ENCODE assay signal across 10 mouse cellular contexts in genomic region chr2:117216152-117216551, GRCm38 (mm10). TPM values are rescaled to one million over a fixed set of nuclear protein-coding genes. Genes with fewer than 3 reads are reported as not detected.
DNase-seq lines count a peak whose midpoint lies in the region; ATAC-seq and TF ChIP-seq lines count a peak whose summit lies in the region.
"Had no signal": no experiment of that assay in that cellular context is flagged by ENCODE, and none has a peak within 500 bp of the region (broad histone marks: within the 10 kb centered on the region; RNA-seq: fewer than 3 reads in every experiment).

No protein-coding gene starts in this region.

- no peaks in the 10 kb centered on the region for H3K36me3 ChIP-seq in liver, embryonic 14.5 days (replicated peaks; ENCODE audit: control insufficient read depth, insufficient read depth, low read depth)
- H3K36me3 ChIP-seq in splenic B cell, adult 2 months (ENCODE audit: control insufficient read depth, insufficient read depth, low read length, poor library complexity, severe bottlenecking), result no peaks in the 10 kb centered on the region
- H3K36me3 ChIP-seq: lung, embryonic 15.5 days had no signal

- no peak for DNase-seq in cerebellum, adult 2 months
- no peak for DNase-seq in cerebellum, postnatal 36 days
- no peak for DNase-seq in liver, embryonic 14.5 days (ENCODE audit: low read depth in 3 of 3, low spot score in 3 of 3)
- DNase-seq in liver (no peak), Patski (ENCODE audit: low read depth, low spot score) (no peak)
- peak; percentile 23 for DNase-seq in splenic B cell, adult 2 months (ENCODE audit: low read depth, low spot score)
- no peak for DNase-seq in heart, adult 9 months (ENCODE audit: low spot score in 2 of 2)
- DNase-seq in lung, adult 2 months, result no peak

- ATAC-seq in liver, embryonic 14.5 days (ENCODE audit: insufficient read depth), result no peak
- ATAC-seq in Patski, result no peak
- ATAC-seq: midbrain, embryonic 16.5 days had no signal

- H3K9ac ChIP-seq in liver, embryonic 14.5 days (replicated peaks), result no peak overlapping the region
- H3K9ac ChIP-seq: lung, embryonic 15.5 days had no signal

- H3K4me2 ChIP-seq in liver, embryonic 14.5 days (ENCODE audit: low read depth), result no peak overlapping the region
- H3K4me2 ChIP-seq: lung, embryonic 15.5 days had no signal

- CTCF ChIA-PET in Patski (lab: Charles Lee), result interaction anchor here (3.7 kb wide), 1 partner anchor 14 kb away, joined by 14 read pairs; no protein-coding TSS in a partner anchor

- 0 out of 2 replicates have a peak, but pooled peaks cover 3% of the 10 kb centered on the region for H3K4me1 ChIP-seq in cerebellum, adult 2 months (ENCODE audit: control insufficient read depth, insufficient read depth, low read length)
- no peaks in the 10 kb centered on the region for H3K4me1 ChIP-seq in liver, embryonic 14.5 days (replicated peaks; ENCODE audit: control insufficient read depth in 2 of 2, insufficient read depth in 2 of 2, low read length in 1 of 2)
- H3K4me1 ChIP-seq in lung, adult 2 months (ENCODE audit: control insufficient read depth, insufficient read depth, low read length), result no peaks in the 10 kb centered on the region
- H3K4me1 ChIP-seq: lung, embryonic 15.5 days had no signal

- H3K27ac ChIP-seq in cerebellum, adult 2 months (ENCODE audit: insufficient read depth, low read length), result no peak overlapping the region
- H3K27ac ChIP-seq in liver, embryonic 14.5 days, result no peak overlapping the region
- H3K27ac ChIP-seq: lung, embryonic 15.5 days had no signal

- H3K27me3 ChIP-seq in cerebellum, adult 2 months (ENCODE audit: control insufficient read depth, insufficient read depth, low read length), result no peaks in the 10 kb centered on the region
- H3K27me3 ChIP-seq in liver, embryonic 14.5 days (ENCODE audit: control insufficient read depth, insufficient read depth, low read length), result no peaks in the 10 kb centered on the region
- H3K27me3 ChIP-seq in Patski, result no peaks in the 10 kb centered on the region
- H3K27me3 ChIP-seq in splenic B cell, adult 2 months (ENCODE audit: control insufficient read depth, insufficient read depth, low read length, poor library complexity, severe bottlenecking), result no peaks in the 10 kb centered on the region
- H3K27me3 ChIP-seq: lung, embryonic 15.5 days had no signal

- TF ChIP-seq CTCF in cerebellum, adult 2 months (IDR thresholded peaks at IDR 0.05; ENCODE audit: borderline replicate concordance, insufficient read depth, low read depth, low read length), result 0 out of 2 replicates have a peak, but pooled peaks have one; percentile 12
- TF ChIP-seq CTCF in liver, embryonic 14.5 days (IDR thresholded peaks at IDR 0.05; ENCODE audit: low read depth), result peak; percentile 31
- TF ChIP-seq CTCF in Patski (IDR thresholded peaks at IDR 0.05), result peak; percentile 57
- no peak; the same call in 1 of the 2 replicates for TF ChIP-seq CTCF in lung, adult 2 months (IDR thresholded peaks at IDR 0.05; ENCODE audit: insufficient read depth, low read length)

- 57% methylated on average over 2 of the region's 2 CpGs for WGBS in cerebellum, adult 2 months
- WGBS in liver, embryonic 14.5 days (ENCODE audit: insufficient replicate concordance), result 36% methylated on average over 2 of the region's 2 CpGs
- 64% methylated on average over 2 of the region's 2 CpGs for WGBS in lung, adult 2 months

- no peak overlapping the region for H3K4me3 ChIP-seq in cerebellum, adult 2 months (replicated peaks; ENCODE audit: insufficient read depth, low read depth, low read length)
- no peak overlapping the region for H3K4me3 ChIP-seq in liver, embryonic 14.5 days (ENCODE audit: insufficient read depth in 1 of 2, low read depth in 2 of 2, low read length in 2 of 2)
- no peak overlapping the region for H3K4me3 ChIP-seq in lung, adult 2 months (replicated peaks; ENCODE audit: extremely low read depth, low read depth, low read length)
- H3K4me3 ChIP-seq: lung, embryonic 15.5 days had no signal

- TF ChIP-seq EP300 in liver, embryonic 14.5 days (IDR thresholded peaks at IDR 0.05; ENCODE audit: low read depth), result no peak

- POLR2A ChIA-PET in Patski (lab: Charles Lee), result no interaction called here

- no peak for TF ChIP-seq POLR2A in cerebellum, adult 2 months (IDR thresholded peaks at IDR 0.05; ENCODE audit: borderline replicate concordance, insufficient read depth, low read length)
- no peak for TF ChIP-seq POLR2A in lung, adult 2 months (IDR thresholded peaks at IDR 0.05; ENCODE audit: borderline replicate concordance, extremely low read depth, low read depth, low read length)

- in situ Hi-C loops in Patski (cut with MboI; ENCODE audit: low pct_unique_long_range_greater_than_20kb), result no loop called here

- H3K9me3 ChIP-seq in liver, embryonic 14.5 days (ENCODE audit: control insufficient read depth, low read length), result no peaks in the 10 kb centered on the region
- H3K9me3 ChIP-seq: lung, embryonic 15.5 days had no signal

RNA-seq across cellular contexts. Expression of gene Fam98b, which starts 33.4 kb away (rescaled TPM):
- 33.0 and 35.0 TPM in 2 replicates for polyA plus RNA-seq in cerebellum, adult 2 months (2012; rRNA removed)
- polyA plus RNA-seq in liver, embryonic 14.5 days (2012; rRNA removed), result 6.4 and 11.1 TPM in 2 replicates
- polyA plus RNA-seq in liver, embryonic 14.5 days (2014; fragmentation: Nextera tagmentation; extraction: Ambion mirVana), result 1.9 and 3.0 TPM in 2 replicates
- polyA plus RNA-seq in Patski (2021), result 70.7 TPM
- 3.7 and 6.5 TPM in 2 replicates for polyA plus RNA-seq in lung, adult 2 months (2012; rRNA removed)
